Comparison of ENCODE assay signal across 20 mouse cellular contexts in genomic region chr6:54320236-54320635, GRCm38 (mm10). TPM values are rescaled to one million over a fixed set of nuclear protein-coding genes. Genes with fewer than 3 reads are reported as not detected.
"Had no signal": no experiment of that assay in that cellular context is flagged by ENCODE, and none has a peak within 500 bp of the region (broad histone marks: within the 10 kb centered on the region; RNA-seq: fewer than 3 reads in every experiment).

No protein-coding gene starts in this region.

- ATAC-seq: midbrain, embryonic 16.5 days had no signal

- H3K36me3 ChIP-seq: midbrain, embryonic 10.5 days; midbrain, embryonic 12.5 days; neural tube, embryonic 13.5 days; neural tube, embryonic 15.5 days had no signal

- H3K4me3 ChIP-seq: midbrain, embryonic 10.5 days; midbrain, embryonic 12.5 days; myocyte; neural tube, embryonic 13.5 days; neural tube, embryonic 15.5 days had no signal

- H3K4me2 ChIP-seq: lung, embryonic 14.5 days; midbrain, embryonic 12.5 days; neural tube, embryonic 13.5 days; neural tube, embryonic 15.5 days had no signal

- H3K27ac ChIP-seq: midbrain, embryonic 10.5 days; midbrain, embryonic 12.5 days; neural tube, embryonic 13.5 days; neural tube, embryonic 15.5 days had no signal

- DNase-seq: lung, adult 18-20 months; lung, embryonic 14.5 days; lung, postnatal 10 days; lung, postnatal 4 days; midbrain, embryonic 14.5 days; retina, postnatal 1 day; right cerebral cortex, adult 18-20 months; right cerebral cortex, postnatal 25 days; right cerebral cortex, postnatal 4 days; spleen, adult 18-20 months; thymus, adult 18-20 months; thymus, postnatal 14 days; thymus, postnatal 36 days had no signal

- H3K9ac ChIP-seq: lung, embryonic 14.5 days; midbrain, embryonic 12.5 days; neural tube, embryonic 13.5 days; neural tube, embryonic 15.5 days had no signal

- H3K9me3 ChIP-seq: midbrain, embryonic 10.5 days; midbrain, embryonic 12.5 days; neural tube, embryonic 13.5 days; neural tube, embryonic 15.5 days had no signal

- H3K4me1 ChIP-seq: midbrain, embryonic 10.5 days; midbrain, embryonic 12.5 days; neural tube, embryonic 15.5 days had no signal

RNA-seq across cellular contexts. Expression of gene Prr15, which starts 5.4 kb away (rescaled TPM):
- total RNA-seq: megakaryocyte, adult 5-6 weeks had no signal
